Comparison of ENCODE assay signal across 26 mouse cellular contexts in the genomic region with DNA sequence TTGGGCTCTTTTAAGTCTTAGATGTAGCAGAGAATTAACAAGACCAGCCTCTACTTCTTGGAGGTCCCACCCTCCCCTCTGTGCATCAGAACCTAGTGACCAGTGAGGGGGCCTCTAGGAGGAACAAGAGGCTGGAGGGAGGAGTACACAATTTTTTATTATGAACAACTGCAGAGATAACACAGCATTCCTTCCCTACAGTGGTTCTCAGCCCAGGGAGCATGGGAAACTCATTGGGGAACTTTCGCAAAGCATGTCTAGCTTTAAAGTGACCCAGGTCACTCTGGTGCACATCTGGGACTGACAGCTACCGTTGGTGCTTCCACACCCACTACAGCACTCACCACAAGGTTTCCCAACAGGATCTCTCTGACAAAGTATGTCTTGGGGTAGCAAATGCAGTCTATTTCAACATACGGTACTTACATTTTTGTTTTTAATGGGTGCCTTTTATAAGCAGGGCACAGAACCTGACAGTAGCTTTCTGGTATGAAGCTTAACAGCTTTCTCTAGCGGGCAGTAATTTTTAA. TPM values are rescaled to one million over a fixed set of nuclear protein-coding genes. Genes with fewer than 3 reads are reported as not detected.
DNase-seq lines count a peak whose midpoint lies in the region; ATAC-seq and TF ChIP-seq lines count a peak whose summit lies in the region.
"Had no signal": no experiment of that assay in that cellular context is flagged by ENCODE, and none has a peak within 500 bp of the region (broad histone marks: within the 10 kb centered on the region; RNA-seq: fewer than 3 reads in every experiment).

No protein-coding gene starts in this region.

- no peak overlapping the region for H3K4me3 ChIP-seq in midbrain, embryonic 10.5 days
- H3K4me3 ChIP-seq in midbrain, embryonic 11.5 days (ENCODE audit: low read depth, low read length), result no peak overlapping the region
- no peak overlapping the region for H3K4me3 ChIP-seq in intestine, postnatal 0 days (ENCODE audit: low read depth, low read length)
- H3K4me3 ChIP-seq: embryonic facial prominence, embryonic 15.5 days; gastrocnemius, adult 2 months; hindbrain, embryonic 13.5 days; left cerebral cortex, adult 2 months; limb, embryonic 10.5 days; neural tube, embryonic 13.5 days had no signal

- peak; percentile 20 for DNase-seq in heart, adult 8-10 months (ENCODE audit: low spot score)
- DNase-seq in heart, postnatal 25 days (ENCODE audit: low spot score), result no peak
- DNase-seq in midbrain, embryonic 10.5 days (ENCODE audit: low spot score), result no peak
- no peak for DNase-seq in midbrain, embryonic 11.5 days (ENCODE audit: low spot score, missing footprints)
- no peak for DNase-seq in Muller cell, postnatal 12 days (ENCODE audit: inconsistent ontology term)
- DNase-seq: adrenal gland, postnatal 14 days; B cell, adult 2 months; cerebellum, adult 11-12 months; cerebellum, postnatal 25 days; gastrocnemius, adult 2 months; kidney, postnatal 14 days; lung, adult 18-20 months; midbrain, embryonic 14.5 days; right cerebral cortex, postnatal 14 days; spleen, adult 18-20 months; thymus, postnatal 25 days had no signal

- H3K36me3 ChIP-seq in midbrain, embryonic 10.5 days, result peaks cover 12% of the 10 kb centered on the region; the same call in 1 of the 2 replicates
- no peaks in the 10 kb centered on the region for H3K36me3 ChIP-seq in midbrain, embryonic 11.5 days (ENCODE audit: control insufficient read depth, insufficient read depth, low read length)
- H3K36me3 ChIP-seq in intestine, postnatal 0 days (ENCODE audit: control insufficient read depth, insufficient read depth), result no peaks in the 10 kb centered on the region
- H3K36me3 ChIP-seq: embryonic facial prominence, embryonic 15.5 days had no signal

- no peak for TF ChIP-seq CTCF in intestine, postnatal 0 days (IDR thresholded peaks at IDR 0.05; ENCODE audit: low read depth)

- H3K27me3 ChIP-seq in midbrain, embryonic 10.5 days (ENCODE audit: low read depth, poor library complexity, severe bottlenecking), result no peaks in the 10 kb centered on the region
- no peaks in the 10 kb centered on the region for H3K27me3 ChIP-seq in midbrain, embryonic 11.5 days (ENCODE audit: control insufficient read depth, insufficient read depth, low read length)
- H3K27me3 ChIP-seq in intestine, postnatal 0 days (replicated peaks; ENCODE audit: control insufficient read depth, insufficient read depth, low read length), result no peaks in the 10 kb centered on the region
- H3K27me3 ChIP-seq: embryonic facial prominence, embryonic 15.5 days; hindbrain, embryonic 13.5 days; neural tube, embryonic 13.5 days; Patski had no signal

- H3K4me2 ChIP-seq in midbrain, embryonic 11.5 days, result no peak overlapping the region
- no peak overlapping the region for H3K4me2 ChIP-seq in intestine, postnatal 0 days (replicated peaks; ENCODE audit: low read depth)
- H3K4me2 ChIP-seq: embryonic facial prominence, embryonic 15.5 days; hindbrain, embryonic 13.5 days; neural tube, embryonic 13.5 days had no signal

- WGBS in midbrain, embryonic 10.5 days, result 93% methylated on average over 4 of the region's 4 CpGs
- 84% methylated on average over 4 of the region's 4 CpGs for WGBS in midbrain, embryonic 11.5 days
- WGBS in intestine, postnatal 0 days, result 88% methylated on average over 4 of the region's 4 CpGs

- H3K27ac ChIP-seq in midbrain, embryonic 10.5 days (replicated peaks), result 0 out of 2 replicates have a peak overlapping the region, but pooled peaks have one; percentile 39
- no peak overlapping the region for H3K27ac ChIP-seq in midbrain, embryonic 11.5 days (ENCODE audit: low read depth, low read length)
- H3K27ac ChIP-seq in intestine, postnatal 0 days (ENCODE audit: low read depth, low read length), result no peak overlapping the region
- H3K27ac ChIP-seq: embryonic facial prominence, embryonic 15.5 days; gastrocnemius, adult 2 months; hindbrain, embryonic 13.5 days; left cerebral cortex, adult 2 months; limb, embryonic 10.5 days; macrophage; neural tube, embryonic 13.5 days had no signal

- no peak overlapping the region for H3K9ac ChIP-seq in midbrain, embryonic 11.5 days (ENCODE audit: low read length)
- no peak overlapping the region for H3K9ac ChIP-seq in intestine, postnatal 0 days (ENCODE audit: low read depth, low read length)
- H3K9ac ChIP-seq: embryonic facial prominence, embryonic 15.5 days; hindbrain, embryonic 13.5 days; neural tube, embryonic 13.5 days had no signal

- ATAC-seq in midbrain, embryonic 11.5 days (ENCODE audit: low FRiP score), result no peak
- ATAC-seq in hematopoietic stem cell, adult 5-6 weeks (replicated peaks in 1 of 2; ENCODE audit: insufficient read depth in 1 of 2, low FRiP score in 2 of 2, low TSS enrichment in 1 of 2, low read depth in 1 of 2, poor library complexity in 2 of 2, severe bottlenecking in 2 of 2), result peak; percentile 40 to 70; a peak in 3 of 4 replicates
- peak; percentile 52 for ATAC-seq in neutrophil, adult 5-6 weeks (ENCODE audit: extremely low read depth, insufficient number of reproducible peaks, low FRiP score, poor library complexity, severe bottlenecking)
- no peak for ATAC-seq in intestine, postnatal 0 days
- ATAC-seq: Patski had no signal

- intact Hi-C loops in heart, postnatal 25 days (cut with DNase I), result no loop called here

- H3K9me3 ChIP-seq in midbrain, embryonic 10.5 days (replicated peaks), result no peaks in the 10 kb centered on the region
- no peaks in the 10 kb centered on the region for H3K9me3 ChIP-seq in midbrain, embryonic 11.5 days (ENCODE audit: control insufficient read depth, low read length)
- H3K9me3 ChIP-seq in intestine, postnatal 0 days (ENCODE audit: control insufficient read depth), result no peaks in the 10 kb centered on the region
- H3K9me3 ChIP-seq: embryonic facial prominence, embryonic 15.5 days; hindbrain, embryonic 13.5 days; limb, embryonic 10.5 days; neural tube, embryonic 13.5 days had no signal

- no peaks in the 10 kb centered on the region for H3K4me1 ChIP-seq in midbrain, embryonic 10.5 days
- no peaks in the 10 kb centered on the region for H3K4me1 ChIP-seq in midbrain, embryonic 11.5 days (ENCODE audit: control insufficient read depth, insufficient read depth, low read length)
- H3K4me1 ChIP-seq in intestine, postnatal 0 days (replicated peaks; ENCODE audit: control insufficient read depth, insufficient read depth, low read length), result no peaks in the 10 kb centered on the region
- H3K4me1 ChIP-seq: embryonic facial prominence, embryonic 15.5 days; hindbrain, embryonic 13.5 days; neural tube, embryonic 13.5 days had no signal

RNA-seq across cellular contexts. Expression of gene Zfp36l2, which starts 47.7 kb away (rescaled TPM):
- 10 to 100 TPM; 23.5 to 25.4 (median 24.4) TPM for total RNA-seq in heart, adult 8-10 months (2022)
- 10 to 100 TPM; 23.3 to 31.3 TPM for total RNA-seq in heart, postnatal 25 days (2021)
- 7.8 and 8.1 TPM in 2 replicates for polyA plus RNA-seq in midbrain, embryonic 10.5 days (2016; fragmentation: Nextera tagmentation; extraction: Ambion mirVana)
- polyA plus RNA-seq in midbrain, embryonic 11.5 days (2014; fragmentation: Nextera tagmentation; extraction: Ambion mirVana), result 14.4 and 14.6 TPM in 2 replicates
- total RNA-seq in hematopoietic stem cell, adult 5-6 weeks (2017), result 297 and 349 TPM in 2 replicates
- 276 and 293 TPM in 2 replicates for total RNA-seq in neutrophil, adult 5-6 weeks (2017)
- 29.6 and 32.0 TPM in 2 replicates for polyA plus RNA-seq in intestine, postnatal 0 days (2015; fragmentation: Nextera tagmentation; extraction: Ambion mirVana)

Comparison
In these comparisons a context has a peak if more than half of its experiments do, and no peak if none do; other contexts are left out.
1. ATAC-seq: peak in hematopoietic stem cell, adult 5-6 weeks (2 of 2) and neutrophil, adult 5-6 weeks (single experiment); none in midbrain, embryonic 11.5 days (single experiment) and intestine, postnatal 0 days (single experiment).